Comparison of ENCODE assay signal across 8 mouse cellular contexts in the genomic region with DNA sequence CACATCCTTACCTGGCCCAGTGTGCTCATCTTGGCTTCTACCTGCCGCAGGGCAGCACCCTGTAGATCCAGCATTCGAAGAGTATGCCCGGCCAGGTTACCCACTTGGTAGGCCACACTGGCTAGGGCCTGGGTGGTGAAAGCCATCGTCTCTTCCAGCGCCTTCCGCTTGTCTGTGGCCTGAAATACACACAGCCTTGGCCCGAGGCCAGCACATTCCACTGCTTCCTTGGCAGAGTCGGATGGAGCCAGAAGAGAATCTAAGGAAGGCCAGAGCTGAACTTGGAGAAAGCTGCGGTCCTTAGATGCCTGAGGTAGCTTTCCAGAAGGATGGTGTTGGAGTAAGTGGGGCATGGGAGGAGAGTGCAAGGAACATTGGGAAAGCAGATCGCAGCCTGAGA. TPM values are rescaled to one million over a fixed set of nuclear protein-coding genes. Genes with fewer than 3 reads are reported as not detected.
DNase-seq lines count a peak whose midpoint lies in the region; ATAC-seq lines count a peak whose summit lies in the region.

TSS of gene Gngt2 (plus strand) at position 158 of the 400 bp plus-strand sequence.

- H3K36me3 ChIP-seq in intestine, embryonic 16.5 days (ENCODE audit: control insufficient read depth, insufficient read depth, low read length), result no peaks in the 10 kb centered on the region

- intact Hi-C loops in left cerebral cortex, postnatal 14 days (cut with DNase I), result no loop called here
- intact Hi-C loops in left cerebral cortex, postnatal 25 days (cut with DNase I), result no loop called here

- ATAC-seq in intestine, embryonic 16.5 days, result peak; percentile 53

- H3K4me2 ChIP-seq in intestine, embryonic 16.5 days (ENCODE audit: low read depth, low read length), result peak within 1 kb of the TSS; percentile 17

- H3K27ac ChIP-seq in intestine, embryonic 16.5 days (ENCODE audit: low read length), result peak within 1 kb of the TSS; percentile 37

- H3K4me1 ChIP-seq in intestine, embryonic 16.5 days (ENCODE audit: control insufficient read depth, insufficient read depth, low read length), result peaks cover 41% of the 10 kb centered on the region

- no peak within 1 kb of the TSS for H3K4me3 ChIP-seq in intestine, embryonic 16.5 days (ENCODE audit: low read length)

- WGBS in intestine, embryonic 16.5 days, result 42% methylated on average over 10 of the region's 10 CpGs

- no peaks in the 10 kb centered on the region for H3K9me3 ChIP-seq in intestine, embryonic 16.5 days (ENCODE audit: control insufficient read depth, low read length)

- DNase-seq in left cerebral cortex, postnatal 14 days (ENCODE audit: low spot score in 2 of 2), result peak; percentile 62 to 64
- DNase-seq in left cerebral cortex, postnatal 25 days (ENCODE audit: low spot score in 2 of 2), result no peak
- DNase-seq in adrenal gland, adult 18-20 months (ENCODE audit: low spot score in 2 of 2), result peak; percentile 74 to 85
- DNase-seq in gastrocnemius, postnatal 10 days, result peak; percentile 83
- DNase-seq in lung, adult 18-20 months, result peak; percentile 91 to 92
- peak; percentile 82 for DNase-seq in urinary bladder, postnatal 14 days (ENCODE audit: low spot score)
- DNase-seq in embryo, embryonic 10.5 days (ENCODE audit: low spot score), result no peak

- peaks cover 24% of the 10 kb centered on the region for H3K27me3 ChIP-seq in intestine, embryonic 16.5 days (replicated peaks; ENCODE audit: control insufficient read depth, insufficient read depth, low read length)

- peak within 1 kb of the TSS; percentile 30; the same call in 1 of the 2 replicates for H3K9ac ChIP-seq in intestine, embryonic 16.5 days (ENCODE audit: low read depth, low read length)

RNA-seq across cellular contexts. Expression of gene Gngt2, which starts in this region (rescaled TPM):
- total RNA-seq in left cerebral cortex, postnatal 14 days (2021), result 1 to 10 TPM; 2.5 to 3.2 TPM
- total RNA-seq in left cerebral cortex, postnatal 25 days (2021), result 1 to 10 TPM; 2.6 to 3.2 TPM
- 10 to 100 TPM; 23.9 to 29.2 TPM for total RNA-seq in adrenal gland, adult 18-20 months (2021)
- 1 to 10 TPM; 7.0 to 9.4 TPM for total RNA-seq in gastrocnemius, postnatal 10 days (2021)
- 17.3 and 17.4 TPM in 2 replicates for polyA plus RNA-seq in intestine, embryonic 16.5 days (2015; fragmentation: Nextera tagmentation; extraction: Ambion mirVana)

Comparison
In these comparisons a context has a peak if more than half of its experiments do, and no peak if none do; other contexts are left out.
1. DNase-seq: peak in left cerebral cortex, postnatal 14 days (2 of 2), adrenal gland, adult 18-20 months (2 of 2), gastrocnemius, postnatal 10 days (single experiment), lung, adult 18-20 months (2 of 2) and urinary bladder, postnatal 14 days (single experiment); none in left cerebral cortex, postnatal 25 days (0 of 2) and embryo, embryonic 10.5 days (single experiment).